Mouse (Mus musculus): Measurements from ENCODE around the gene Pcbp1. TPM values are rescaled to one million over a fixed set of nuclear protein-coding genes. Genes with fewer than 3 reads are reported as not detected.

Gene Pcbp1
- polyA plus RNA-seq, 1 experiment: 306 TPM

DNA sequence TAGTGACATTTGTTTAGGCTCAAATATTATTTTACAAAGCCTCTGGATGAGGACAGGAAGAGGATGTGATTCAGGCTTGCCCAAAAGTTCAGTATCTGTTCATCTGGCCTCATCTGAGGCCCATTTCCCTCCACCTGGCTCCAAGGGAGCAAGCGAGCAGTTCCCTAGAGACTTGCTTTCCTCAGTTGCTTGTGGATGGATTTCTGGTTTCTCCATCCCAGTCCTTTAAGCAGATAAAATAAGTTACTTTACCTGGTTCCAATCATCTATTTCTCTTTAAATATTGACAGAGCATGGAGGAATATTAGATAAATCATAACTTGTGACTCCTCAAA is 2.3 kb upstream of the Pcbp1 start:
- no peak overlapping the region for H3ac ChIP-seq (ENCODE audit: control insufficient read depth, insufficient read length)
- H3K4me3 ChIP-seq: no peak overlapping the region
- H3K36me3 ChIP-seq (ENCODE audit: control insufficient read depth, insufficient read depth): peaks cover 26% of the 10 kb centered on the region
- H3K4me2 ChIP-seq (ENCODE audit: low read depth): peak overlapping the region; percentile 75
- TF ChIP-seq TCF3 (IDR thresholded peaks at IDR 0.05; ENCODE audit: insufficient read length, low read depth): no peak
- TF ChIP-seq MAX (IDR thresholded peaks at IDR 0.05; ENCODE audit: low read depth): no peak
- no peak for TF ChIP-seq TCF12 (IDR thresholded peaks at IDR 0.05; ENCODE audit: insufficient read depth, poor library complexity, severe bottlenecking)
- TF ChIP-seq MYOG (IDR thresholded peaks at IDR 0.05; ENCODE audit: control insufficient read depth in 1 of 3, insufficient read depth in 1 of 3, insufficient read length in 2 of 3, low read depth in 2 of 3): no peak
- TF ChIP-seq MYOD1 (IDR thresholded peaks at IDR 0.05; ENCODE audit: control insufficient read depth in 1 of 3, insufficient read length in 2 of 3, low read depth in 2 of 3): no peak
- TF ChIP-seq E2F4 (IDR thresholded peaks at IDR 0.05; ENCODE audit: insufficient read depth): no peak
- no peak for TF ChIP-seq SRF (IDR thresholded peaks at IDR 0.05; ENCODE audit: control insufficient read depth, insufficient read length, low read depth)
- no peak for TF ChIP-seq USF1 (IDR thresholded peaks at IDR 0.05; ENCODE audit: low read depth)
- TF ChIP-seq POLR2AphosphoS2 (IDR thresholded peaks at IDR 0.05; ENCODE audit: insufficient read length, low read depth): no peak
- TF ChIP-seq CEBPB (IDR thresholded peaks at IDR 0.05; ENCODE audit: insufficient read depth, poor library complexity, severe bottlenecking): no peak
- TF ChIP-seq REST (IDR thresholded peaks at IDR 0.05; ENCODE audit: insufficient read depth, insufficient read length): no peak
- TF ChIP-seq POLR2A (IDR thresholded peaks at IDR 0.05; ENCODE audit: insufficient read length, low read depth): no peak
- peaks cover 34% of the 10 kb centered on the region for H3K79me2 ChIP-seq (ENCODE audit: control insufficient read depth, insufficient read depth)
- no peaks in the 10 kb centered on the region for H3K27me3 ChIP-seq (ENCODE audit: control insufficient read depth, insufficient read depth, insufficient read length)

DNA sequence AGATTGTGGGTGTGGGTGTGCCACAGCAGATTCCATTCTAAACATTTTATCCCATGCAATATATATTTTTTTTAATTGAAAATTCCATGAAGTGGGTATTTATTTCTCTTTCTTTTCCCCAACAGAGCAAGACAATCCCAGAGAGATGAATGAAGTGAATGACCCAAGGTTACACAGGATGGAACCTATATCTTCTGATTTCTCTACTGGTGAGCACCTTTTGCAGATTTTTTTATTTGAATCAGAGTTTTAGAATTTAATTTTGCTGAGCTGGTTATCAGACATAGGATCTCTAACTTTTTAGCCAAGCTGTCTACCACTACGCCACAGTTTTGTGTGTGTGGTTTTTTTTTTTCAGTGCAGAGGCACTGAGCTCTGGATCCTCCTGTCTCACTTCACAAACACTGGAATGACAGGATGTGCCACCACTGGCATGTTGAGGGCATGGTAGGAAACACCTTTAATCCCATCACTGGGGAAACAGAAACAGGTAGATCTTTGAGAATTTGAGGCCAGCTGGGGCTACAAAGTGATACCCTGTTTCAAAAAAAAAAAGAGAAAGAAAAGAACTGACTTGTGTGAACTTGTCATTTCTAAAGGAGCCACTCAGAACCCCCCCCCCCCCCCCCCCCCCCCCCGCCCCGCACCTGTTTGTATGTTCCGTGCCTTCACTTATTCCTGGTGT is 1.8 kb upstream of the Pcbp1 start:
- Histone ChIP-seq H3K4me3 (peak overlapping the region; percentile 100), H3ac (ENCODE audit: control insufficient read depth, insufficient read length) (no peak overlapping the region), H3K79me2 (ENCODE audit: control insufficient read depth, insufficient read depth) (peaks cover 40% of the 10 kb centered on the region), H3K27me3 (ENCODE audit: control insufficient read depth, insufficient read depth, insufficient read length) (no peaks in the 10 kb centered on the region), H3K36me3 (ENCODE audit: control insufficient read depth, insufficient read depth) (peaks cover 27% of the 10 kb centered on the region), H3K4me2 (ENCODE audit: low read depth) (peak overlapping the region; percentile 97)
- TF ChIP-seq REST (IDR thresholded peaks at IDR 0.05; ENCODE audit: insufficient read depth, insufficient read length) (no peak), POLR2AphosphoS2 (IDR thresholded peaks at IDR 0.05; ENCODE audit: insufficient read length, low read depth) (no peak), TCF12 (IDR thresholded peaks at IDR 0.05; ENCODE audit: insufficient read depth, poor library complexity, severe bottlenecking) (no peak), E2F4 (IDR thresholded peaks at IDR 0.05; ENCODE audit: insufficient read depth) (no peak), TCF3 (IDR thresholded peaks at IDR 0.05; ENCODE audit: insufficient read length, low read depth) (no peak), MAX (IDR thresholded peaks at IDR 0.05; ENCODE audit: low read depth) (no peak)

DNA sequence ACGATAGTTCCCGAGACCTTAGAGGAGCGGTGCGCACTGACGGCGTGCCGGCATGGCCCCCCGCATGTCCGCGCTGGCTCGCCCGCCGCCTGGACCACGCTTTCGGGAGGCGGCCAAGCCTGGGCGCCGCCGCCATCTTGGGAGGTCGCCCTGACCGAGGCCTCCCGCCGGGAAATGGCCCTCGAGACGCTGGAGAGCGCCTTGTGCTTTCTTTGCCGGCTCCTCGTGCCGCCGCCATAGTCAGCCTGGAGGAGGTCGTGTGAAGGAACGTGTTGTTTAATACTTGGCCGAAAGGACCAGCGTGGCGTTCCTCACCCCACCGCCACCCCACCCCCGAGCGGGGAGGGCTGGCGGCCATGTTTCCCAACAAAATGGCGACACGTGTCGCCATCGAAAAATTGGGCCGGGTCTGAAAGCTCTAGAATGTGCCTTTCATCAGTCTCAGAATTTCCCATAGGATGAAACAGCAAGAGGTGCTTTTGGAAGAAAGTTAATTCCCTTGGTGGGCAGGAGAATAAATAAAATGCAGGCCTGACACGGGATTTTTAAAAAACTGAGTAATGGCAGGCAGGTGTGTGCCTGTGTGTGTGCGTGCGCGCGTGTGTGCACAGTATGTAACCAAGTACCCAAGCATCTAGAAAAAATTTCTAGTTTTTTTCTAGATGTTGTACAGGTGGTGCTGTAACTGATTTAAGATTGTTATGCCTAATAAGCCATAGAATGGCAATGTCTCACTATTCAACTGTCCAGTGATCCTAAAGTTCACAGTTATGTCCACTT is 1.0 kb upstream of the Pcbp1 start:
- Histone ChIP-seq H3K27me3 (ENCODE audit: control insufficient read depth, insufficient read depth, insufficient read length) (no peaks in the 10 kb centered on the region), H3K4me2 (ENCODE audit: low read depth) (peak overlapping the region; percentile 97), H3ac (ENCODE audit: control insufficient read depth, insufficient read length) (peak overlapping the region; percentile 93), H3K4me3 (peak overlapping the region; percentile 100), H3K36me3 (ENCODE audit: control insufficient read depth, insufficient read depth) (peaks cover 26% of the 10 kb centered on the region), H3K79me2 (ENCODE audit: control insufficient read depth, insufficient read depth) (peaks cover 47% of the 10 kb centered on the region)
- TF ChIP-seq E2F4 (IDR thresholded peaks at IDR 0.05; ENCODE audit: insufficient read depth) (no peak), TCF3 (IDR thresholded peaks at IDR 0.05; ENCODE audit: insufficient read length, low read depth) (no peak), MAX (IDR thresholded peaks at IDR 0.05; ENCODE audit: low read depth) (peak; percentile 40), SRF (IDR thresholded peaks at IDR 0.05; ENCODE audit: control insufficient read depth, insufficient read length, low read depth) (no peak), POLR2AphosphoS2 (IDR thresholded peaks at IDR 0.05; ENCODE audit: insufficient read length, low read depth) (no peak), MYOG (IDR thresholded peaks at IDR 0.05; ENCODE audit: control insufficient read depth in 1 of 3, insufficient read depth in 1 of 3, insufficient read length in 2 of 3, low read depth in 2 of 3) (no peak), TCF12 (IDR thresholded peaks at IDR 0.05; ENCODE audit: insufficient read depth, poor library complexity, severe bottlenecking) (no peak), REST (IDR thresholded peaks at IDR 0.05; ENCODE audit: insufficient read depth, insufficient read length) (no peak), MYOD1 (IDR thresholded peaks at IDR 0.05; ENCODE audit: control insufficient read depth in 1 of 3, insufficient read length in 2 of 3, low read depth in 2 of 3) (no peak), CEBPB (IDR thresholded peaks at IDR 0.05; ENCODE audit: insufficient read depth, poor library complexity, severe bottlenecking) (peak; percentile 43; the same call in 1 of the 2 replicates), USF1 (IDR thresholded peaks at IDR 0.05; ENCODE audit: low read depth) (peak; percentile 31), POLR2A (IDR thresholded peaks at IDR 0.05; ENCODE audit: insufficient read length, low read depth) (peak; percentile 67)

DNA sequence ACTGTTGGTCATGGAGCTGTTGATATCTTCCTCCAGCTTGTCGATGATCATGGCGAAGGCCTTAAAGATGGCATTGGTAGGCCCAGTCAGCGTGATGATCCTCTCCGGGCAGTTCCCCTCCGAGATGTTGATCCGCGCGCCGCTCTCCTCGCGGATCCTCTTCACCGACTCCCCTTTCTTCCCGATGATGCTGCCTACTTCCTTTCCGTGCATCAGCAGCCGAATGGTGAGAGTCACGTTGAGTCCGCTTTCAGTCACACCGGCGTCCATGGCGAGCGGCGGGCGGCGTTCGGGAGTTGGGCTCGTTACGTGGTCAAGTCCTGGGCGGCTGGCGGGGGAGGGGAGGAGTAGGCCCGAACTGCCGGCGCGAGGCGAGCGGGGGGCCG is 482 bp downstream of the Pcbp1 start:
- peaks cover 47% of the 10 kb centered on the region for H3K79me2 ChIP-seq (ENCODE audit: control insufficient read depth, insufficient read depth)
- peaks cover 21% of the 10 kb centered on the region for H3K36me3 ChIP-seq (ENCODE audit: control insufficient read depth, insufficient read depth)
- peak overlapping the region; percentile 93 for H3ac ChIP-seq (ENCODE audit: control insufficient read depth, insufficient read length)
- no peak for TF ChIP-seq E2F4 (IDR thresholded peaks at IDR 0.05; ENCODE audit: insufficient read depth)
- no peak for TF ChIP-seq MYOG (IDR thresholded peaks at IDR 0.05; ENCODE audit: control insufficient read depth in 1 of 3, insufficient read depth in 1 of 3, insufficient read length in 2 of 3, low read depth in 2 of 3)
- peak; percentile 71 for TF ChIP-seq POLR2AphosphoS2 (IDR thresholded peaks at IDR 0.05; ENCODE audit: insufficient read length, low read depth)
- peak; percentile 80 for TF ChIP-seq POLR2A (IDR thresholded peaks at IDR 0.05; ENCODE audit: insufficient read length, low read depth)
- no peak for TF ChIP-seq MYOD1 (IDR thresholded peaks at IDR 0.05; ENCODE audit: control insufficient read depth in 1 of 3, insufficient read length in 2 of 3, low read depth in 2 of 3)
- H3K4me2 ChIP-seq (ENCODE audit: low read depth): peak overlapping the region; percentile 100
- H3K27me3 ChIP-seq (ENCODE audit: control insufficient read depth, insufficient read depth, insufficient read length): no peaks in the 10 kb centered on the region
- H3K4me3 ChIP-seq: peak overlapping the region; percentile 100

Data from myocyte (in vitro differentiated cells).